Mouse (Mus musculus) right cerebral cortex, postnatal 14 days (tissue): Measurements from ENCODE around the gene Pigp.
"Not testable (repeated sequence)": the region's sequence is repeated elsewhere in the genome, so short reads cannot be mapped to it uniquely, and the experiment has no call there.

ENCODE experiments used
- DNase-seq: peaks from one replicate; pipeline ENCODE4 v3.0.0; 2022

Gene Pigp

DNA sequence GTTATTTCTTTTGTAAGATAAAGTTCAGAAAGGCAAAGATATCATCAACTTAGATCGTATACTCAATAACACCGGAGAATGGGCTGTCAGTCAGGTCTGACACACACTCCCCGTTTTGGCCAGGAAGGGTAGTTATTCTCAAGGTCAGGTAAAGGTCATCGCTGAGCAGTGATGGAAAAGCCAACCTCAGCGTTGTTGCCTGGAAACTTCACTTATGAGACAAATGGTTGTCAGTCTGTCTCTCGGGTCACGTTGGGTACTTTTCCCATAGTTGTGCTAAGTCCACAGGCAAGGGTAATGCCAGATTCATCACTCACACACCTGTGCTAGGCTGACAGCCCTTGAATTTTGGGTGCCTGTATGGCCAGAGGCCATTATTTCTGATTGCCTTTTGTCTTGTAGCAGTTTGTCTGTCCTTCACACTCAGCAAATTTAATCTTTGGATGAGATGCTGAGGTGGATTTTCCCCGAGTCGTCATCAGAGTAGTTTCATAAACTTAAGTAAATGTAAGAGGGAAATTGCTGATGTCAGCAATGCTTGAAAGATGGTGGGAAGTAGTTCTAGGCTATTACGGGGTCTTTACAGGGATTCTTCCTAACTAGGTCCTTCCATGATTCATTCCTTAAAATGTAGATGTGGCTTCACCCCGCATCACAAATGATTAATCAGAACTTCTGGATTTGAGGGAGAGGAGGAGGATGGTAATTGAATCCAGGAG, 14.7 kb downstream of the Pigp start:
- no peak for DNase-seq

DNA sequence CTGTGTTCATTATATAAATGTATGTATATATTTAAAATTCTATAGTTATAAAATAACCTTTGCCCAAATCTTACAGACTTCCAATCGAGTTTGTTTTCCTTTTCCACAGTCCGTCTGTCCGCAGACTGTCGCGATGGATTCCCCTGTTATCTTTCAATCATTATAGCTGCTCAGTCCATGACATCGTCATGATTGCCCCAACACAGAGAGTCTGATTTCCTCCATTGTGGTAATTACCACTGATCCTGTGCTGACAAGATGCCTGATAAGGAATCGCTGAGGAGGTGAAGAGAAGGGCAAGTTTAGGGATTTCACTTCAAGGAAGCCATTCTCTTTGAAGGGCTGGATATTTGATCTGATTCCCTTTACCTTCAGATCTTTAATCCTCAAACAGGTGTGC, 15.6 kb downstream of the Pigp start:
- no peak for DNase-seq

DNA sequence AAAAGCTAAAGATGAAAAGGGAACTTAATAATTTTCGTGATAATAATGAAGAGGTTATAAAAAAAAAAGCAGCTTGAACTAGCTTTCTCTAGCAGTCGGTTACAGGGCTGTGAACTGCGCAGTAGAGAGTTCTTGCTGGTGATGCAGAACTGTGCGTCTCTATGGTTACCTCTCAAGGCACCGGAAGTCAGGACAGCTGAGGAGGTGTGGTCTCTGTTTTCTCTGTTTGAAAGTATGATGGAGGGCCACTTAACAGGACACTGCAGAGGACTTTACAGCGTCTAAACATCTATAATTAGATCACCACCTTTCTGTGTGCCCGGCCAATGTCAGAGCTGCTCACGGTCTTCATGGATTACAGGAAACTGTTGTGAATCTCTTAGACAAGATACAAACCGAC, 17.2 kb downstream of the Pigp start:
- no peak for DNase-seq

DNA sequence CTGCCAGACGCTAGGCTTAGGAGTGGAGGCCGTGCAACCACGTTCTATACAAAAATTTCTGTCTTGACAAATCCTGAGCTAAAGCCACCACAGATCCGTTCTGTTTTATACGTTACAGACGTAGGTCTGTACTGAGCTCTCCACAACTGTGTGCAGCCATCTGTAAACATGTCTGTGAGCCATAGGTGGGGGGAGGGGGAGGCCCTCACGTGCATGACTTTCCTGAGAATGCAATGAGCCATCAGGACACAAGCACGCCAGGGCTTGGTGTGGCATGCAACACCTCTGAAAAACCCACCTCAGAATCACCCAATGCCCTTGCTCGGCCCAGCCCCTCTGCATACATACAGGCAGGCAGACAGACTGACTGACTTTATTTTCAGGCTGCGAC, 21.4 kb downstream of the Pigp start:
- DNase-seq: no peak

DNA sequence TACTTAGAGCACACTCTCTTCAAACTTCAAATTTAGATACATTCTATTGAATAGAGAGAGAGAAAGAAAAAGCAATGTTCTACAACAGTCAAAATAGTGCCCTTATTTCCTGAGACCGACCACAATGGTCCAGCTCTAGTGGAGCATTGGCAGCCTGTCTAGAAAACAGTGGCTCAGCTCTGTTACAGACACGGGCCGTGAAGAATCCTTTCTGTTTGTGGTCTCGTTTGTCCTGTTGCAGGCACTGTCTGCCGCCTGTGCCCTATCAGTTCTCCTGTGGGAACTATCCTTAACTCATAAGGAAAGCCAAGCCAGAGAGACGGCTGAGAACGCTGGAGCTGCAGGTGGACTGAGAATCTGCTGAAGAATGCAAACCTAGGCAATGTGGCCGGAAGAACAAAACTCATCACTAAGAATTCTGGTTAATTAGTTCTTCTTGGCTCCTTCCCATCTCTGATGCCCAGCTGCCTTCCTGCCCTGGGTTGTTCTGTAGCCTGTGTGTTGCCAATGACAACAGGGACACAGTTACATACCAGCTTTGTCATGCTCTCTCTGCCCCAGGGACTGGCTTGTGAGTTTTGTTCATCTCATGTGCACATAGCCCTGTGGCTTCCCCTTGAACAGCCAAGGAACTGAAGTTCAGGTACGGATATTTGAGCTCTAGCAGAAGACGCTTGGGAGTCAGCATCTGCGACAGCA, 21.9 kb downstream of the Pigp start:
- DNase-seq: no peak

DNA sequence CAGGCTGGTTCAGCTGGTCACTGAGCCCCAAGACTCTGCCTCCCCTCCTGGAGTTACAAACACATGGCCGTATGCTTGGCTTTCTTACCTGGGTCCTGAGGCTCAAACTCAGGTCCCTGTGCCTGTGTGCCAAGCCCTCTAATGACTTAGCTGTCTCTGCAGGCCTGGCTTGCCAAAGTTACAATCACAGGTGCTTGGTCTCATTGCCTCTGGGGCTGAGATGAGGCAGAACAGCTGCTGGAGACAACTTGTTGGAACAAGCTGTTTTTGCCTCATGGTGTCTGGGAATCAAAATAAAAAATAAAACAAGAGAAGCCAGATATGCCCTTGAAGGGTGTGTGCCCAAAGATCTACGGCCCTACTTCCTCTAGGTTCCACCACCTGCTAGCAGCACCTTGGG, 22.9 kb downstream of the Pigp start:
- DNase-seq: no peak

DNA sequence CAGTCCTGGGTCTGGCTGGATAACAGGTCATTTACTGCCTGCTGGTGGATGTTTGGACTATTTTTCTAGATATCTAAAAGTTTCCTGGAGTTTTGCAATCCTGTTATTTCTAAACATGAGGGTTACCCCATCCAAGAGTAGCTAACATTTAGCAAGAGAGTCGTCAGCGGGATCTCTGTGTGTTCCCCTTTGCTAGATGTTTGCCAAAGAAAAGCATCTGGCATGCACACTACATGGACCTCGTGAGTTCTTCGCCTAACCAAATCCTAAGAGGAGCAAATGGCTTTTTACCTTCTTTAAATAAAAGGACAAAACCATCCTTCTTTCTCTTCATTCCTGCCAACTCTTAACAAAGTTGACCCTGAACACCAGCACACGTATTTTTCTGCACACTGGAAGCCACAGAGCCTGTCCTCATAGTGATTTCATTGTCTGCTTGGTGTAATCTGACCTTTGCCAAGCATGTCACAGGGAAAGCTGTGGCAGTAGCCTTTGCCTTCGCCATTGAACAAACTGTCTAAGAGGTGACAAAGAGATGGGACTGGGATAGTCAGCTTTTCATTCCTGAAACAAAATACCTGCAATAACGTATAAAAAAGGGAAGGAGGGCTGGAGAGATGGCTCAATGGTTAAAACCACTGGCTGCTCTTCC, 24.4 kb downstream of the Pigp start:
- no peak for DNase-seq

DNA sequence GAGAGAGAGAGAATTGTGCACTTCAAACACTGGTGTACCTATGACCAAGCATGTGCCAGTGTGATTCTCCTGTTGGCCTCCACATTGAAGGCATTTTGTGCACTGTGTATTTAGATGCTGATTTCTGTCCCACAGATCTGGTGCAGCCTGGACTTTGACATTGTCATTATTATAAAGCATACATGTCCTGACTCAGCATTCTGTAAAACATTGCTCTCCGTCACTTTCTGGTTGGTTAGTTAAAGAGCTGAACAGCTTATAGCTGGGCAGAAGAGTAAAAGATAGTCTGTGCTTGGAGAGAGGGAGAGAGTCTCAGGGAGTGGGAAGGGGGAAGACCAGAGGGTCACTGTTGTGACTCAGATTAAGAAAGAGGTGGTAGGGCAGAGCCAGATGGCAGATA, 25.9 kb downstream of the Pigp start:
- no peak for DNase-seq

DNA sequence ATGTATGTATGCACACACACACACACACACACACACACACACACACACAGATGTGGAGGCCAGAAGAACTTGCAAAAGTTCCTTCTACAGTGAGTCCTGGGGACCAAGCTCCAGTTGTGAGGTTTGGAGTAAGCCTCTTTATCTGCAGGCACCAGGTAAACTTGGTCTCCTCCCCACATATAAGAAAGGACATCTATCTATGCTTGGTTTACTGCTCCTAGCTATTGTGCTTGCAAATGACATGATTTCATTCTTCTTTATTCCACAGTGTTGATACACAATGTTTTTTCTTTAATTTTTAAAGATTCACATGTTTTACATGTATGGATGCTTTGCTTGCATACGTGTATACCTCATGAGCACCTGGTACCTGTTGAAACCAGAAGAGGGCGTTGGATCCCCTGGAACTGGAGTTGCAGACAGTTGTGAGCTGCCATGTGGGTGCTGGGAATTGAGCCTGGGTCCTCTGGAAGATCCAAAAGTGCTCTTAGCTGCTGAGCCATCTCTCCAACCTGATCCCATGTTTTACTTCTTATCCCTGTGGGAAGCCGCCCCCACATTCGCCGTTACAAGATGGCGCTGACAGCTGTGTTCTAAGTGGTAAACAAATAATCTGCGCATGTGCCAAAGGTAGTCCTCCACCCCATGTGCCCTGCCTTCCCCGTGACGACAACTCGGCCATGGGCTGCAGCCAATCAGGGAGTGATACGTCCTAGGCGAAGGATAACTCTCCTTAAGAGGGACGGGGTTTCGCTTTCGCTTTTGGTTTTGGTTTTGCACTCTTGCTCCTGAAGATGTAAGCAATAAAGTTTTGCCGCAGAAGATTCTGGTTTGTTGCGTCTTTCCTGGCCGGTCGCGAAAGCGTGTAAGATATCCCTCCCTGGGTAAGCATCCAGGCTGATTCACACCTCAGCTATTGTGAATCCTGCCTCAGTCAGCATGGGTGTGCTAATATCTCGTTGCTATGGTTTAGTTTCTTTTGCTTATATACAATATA, 32.2 kb downstream of the Pigp start:
- not testable (repeated sequence) for DNase-seq

DNA sequence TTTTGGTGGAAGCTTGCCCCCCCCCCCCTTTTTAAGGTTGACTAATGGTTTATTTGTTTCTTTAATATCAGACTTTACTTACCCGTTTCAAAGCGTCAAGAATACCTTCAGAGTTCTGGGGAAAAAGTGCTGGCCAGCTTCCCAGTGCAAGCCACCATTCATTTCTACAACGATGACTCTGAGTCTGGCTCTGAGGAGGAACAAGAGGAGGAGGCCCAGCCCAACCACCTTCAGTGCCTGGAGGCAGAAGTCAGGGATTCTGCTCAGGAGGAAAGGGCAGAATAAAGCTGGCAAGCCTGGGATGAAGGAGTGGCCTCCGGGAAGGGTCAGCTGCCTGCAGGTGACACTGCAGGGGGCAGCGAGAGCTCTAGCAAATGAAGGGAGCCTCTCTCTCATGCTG, 36.0 kb downstream of the Pigp start:
- DNase-seq: no peak

DNA sequence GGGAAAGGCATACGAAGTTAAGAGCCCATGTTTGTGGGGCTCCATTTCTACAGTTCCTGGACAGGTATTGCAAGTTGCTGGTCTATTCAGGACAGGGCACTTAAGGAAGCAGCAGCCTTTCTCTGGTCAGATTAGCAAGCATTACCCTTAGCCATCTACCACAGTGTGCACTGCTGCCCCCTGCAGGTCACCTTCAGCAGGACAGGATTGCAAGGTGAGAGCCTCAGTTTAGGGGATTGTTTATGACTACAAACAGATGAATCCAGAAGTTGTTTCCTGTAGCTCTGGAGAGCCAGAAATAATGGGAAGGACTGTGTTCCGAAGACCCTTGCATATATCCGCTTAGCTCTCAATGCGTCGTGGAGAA, 39.8 kb downstream of the Pigp start:
- DNase-seq: peak; percentile 40

DNA sequence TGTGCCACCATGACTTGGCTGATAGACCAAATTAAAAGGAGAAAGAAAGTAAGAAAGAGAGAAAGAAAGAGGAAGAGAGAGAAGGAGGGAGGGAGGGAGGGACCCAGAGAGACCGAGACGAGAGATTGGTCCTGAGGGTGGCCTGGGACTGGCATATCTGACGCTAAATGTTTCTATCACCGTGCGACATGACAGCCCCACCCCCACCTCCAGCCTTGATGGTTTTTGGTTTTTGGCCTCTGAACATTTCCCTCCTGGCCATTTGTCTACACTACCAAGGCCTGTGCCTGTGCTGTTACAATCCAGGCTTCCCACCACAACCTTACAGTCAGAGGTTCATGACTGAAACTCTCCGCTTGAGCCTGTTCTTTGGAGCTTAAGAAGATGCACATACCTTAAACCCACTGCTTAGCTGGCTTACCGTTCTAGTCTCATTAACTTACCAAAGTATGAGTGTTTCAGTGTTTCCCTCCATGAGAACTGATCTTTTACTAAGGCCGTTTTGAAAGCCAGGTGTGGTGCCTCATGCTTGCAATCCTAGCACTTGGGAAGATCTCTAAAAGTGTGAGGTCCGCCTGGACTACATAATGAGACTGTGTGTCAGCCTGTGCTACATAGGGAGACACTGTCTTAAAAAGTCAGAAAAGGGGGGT, 40.3 kb downstream of the Pigp start:
- DNase-seq: no peak

DNA sequence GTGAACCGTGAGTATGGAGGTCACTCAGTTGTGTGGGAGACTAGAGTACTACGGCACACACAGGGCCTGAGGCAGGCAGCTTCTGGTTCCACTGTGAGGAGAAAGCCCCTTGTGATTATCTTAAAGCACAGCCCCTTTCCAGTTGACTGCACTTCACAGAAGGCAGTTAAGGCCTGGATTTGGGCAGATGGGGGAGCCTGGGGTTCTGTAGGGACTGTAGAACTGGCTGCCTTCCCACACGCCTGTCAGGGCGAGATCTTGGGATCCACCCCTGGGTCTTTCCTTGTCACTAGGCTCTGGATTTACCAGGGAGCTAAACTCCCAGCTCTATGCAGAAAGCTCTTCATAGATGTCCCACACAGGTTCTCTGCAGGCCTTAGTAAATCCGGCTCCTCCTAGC, 41.2 kb downstream of the Pigp start:
- no peak for DNase-seq

DNA sequence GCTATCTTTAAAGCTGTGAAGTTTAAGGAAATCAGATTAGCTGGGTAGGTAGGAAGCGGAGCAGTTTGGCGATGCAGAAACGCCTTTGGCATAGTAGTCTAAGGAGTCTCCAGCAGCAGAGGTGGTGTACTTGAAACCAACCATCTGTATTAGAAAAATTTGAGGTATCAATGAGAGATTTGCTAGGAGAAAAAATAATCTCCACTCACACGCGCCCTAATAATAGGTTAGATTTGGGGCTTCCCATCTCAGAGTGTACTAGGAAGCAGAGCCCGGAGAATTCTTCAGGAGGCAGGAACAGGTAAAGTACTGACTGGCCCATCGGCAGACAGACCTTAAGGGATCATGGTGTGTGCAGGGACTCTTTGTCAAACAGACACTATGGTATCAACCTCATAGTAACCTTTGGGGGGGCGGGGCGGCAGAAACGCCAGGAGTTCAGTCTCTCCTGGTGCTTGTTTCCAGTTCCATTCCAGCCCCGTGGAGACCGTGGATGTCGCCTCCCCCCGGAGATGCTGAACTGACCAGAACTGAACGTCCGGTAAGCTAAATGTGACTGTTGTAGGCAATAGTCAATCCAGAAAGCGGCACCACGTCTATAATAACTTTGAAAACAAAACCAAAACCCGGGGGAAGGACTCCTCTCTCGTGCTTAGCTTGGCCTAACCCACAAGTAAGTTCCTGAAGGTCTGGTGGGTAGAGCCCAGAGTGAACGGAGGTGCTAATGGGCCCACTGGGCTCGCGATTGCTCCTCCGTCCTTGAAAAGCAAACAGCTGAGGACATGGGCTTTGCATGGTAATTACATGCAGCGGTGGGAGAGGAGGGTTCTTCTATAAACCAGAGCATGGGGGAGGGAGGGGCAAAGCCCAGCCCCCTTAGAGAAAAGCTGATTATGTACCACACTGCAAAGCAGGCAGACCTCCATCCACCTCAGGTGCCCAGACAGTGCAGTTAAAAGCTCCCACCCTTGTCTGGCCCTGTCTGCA, 42.5 kb downstream of the Pigp start:
- no peak for DNase-seq

DNA sequence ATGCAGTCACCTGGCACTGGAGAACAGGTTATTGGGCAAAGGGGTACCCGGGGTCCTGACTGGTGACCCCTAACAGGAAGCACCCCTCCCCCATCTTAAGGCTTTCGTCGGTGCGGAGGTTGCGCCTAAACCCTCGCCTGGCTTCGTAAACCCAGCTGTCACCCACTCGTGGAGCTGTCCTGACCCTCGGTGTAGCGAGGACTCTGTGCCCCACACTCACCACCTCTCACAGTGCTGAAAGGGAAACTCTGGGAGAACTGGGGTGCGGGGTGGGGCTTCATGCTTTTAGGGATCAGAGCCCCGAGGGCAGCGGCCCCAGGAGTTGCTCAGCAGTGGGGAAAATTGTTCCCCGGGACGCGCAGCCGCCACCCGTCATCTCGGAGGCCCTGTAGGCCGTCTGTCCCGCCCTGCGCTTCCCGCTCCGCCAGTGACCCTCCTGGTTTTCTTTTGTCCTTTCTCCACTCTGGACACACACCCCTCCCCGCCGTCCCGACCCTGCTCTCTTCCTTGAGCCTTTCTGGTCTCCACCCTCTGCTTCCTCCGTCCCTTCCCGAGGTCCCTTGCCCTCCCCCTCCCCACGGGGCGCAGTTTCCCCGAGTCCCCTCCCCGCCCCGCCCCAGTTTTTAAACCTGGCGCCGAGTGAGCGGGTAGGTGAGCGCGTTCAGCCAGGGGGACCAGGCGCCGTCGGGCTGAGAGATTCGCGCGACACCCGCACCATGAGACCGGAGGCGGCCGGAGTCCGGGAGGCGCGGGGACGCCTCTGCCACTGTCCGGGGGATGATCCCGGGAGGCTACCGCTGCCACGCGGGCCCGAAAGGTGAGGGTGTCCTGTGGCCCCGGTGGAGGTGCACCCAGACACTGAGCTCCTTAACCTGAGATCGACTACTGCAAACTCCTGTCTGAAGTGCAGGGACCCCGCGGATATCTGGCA, 43.6 kb downstream of the Pigp start, which contains the start of gene Ripply3:
Gene Ripply3 (plus strand): TSS at position 640 of the 931 bp plus-strand sequence.
- no peak for DNase-seq

DNA sequence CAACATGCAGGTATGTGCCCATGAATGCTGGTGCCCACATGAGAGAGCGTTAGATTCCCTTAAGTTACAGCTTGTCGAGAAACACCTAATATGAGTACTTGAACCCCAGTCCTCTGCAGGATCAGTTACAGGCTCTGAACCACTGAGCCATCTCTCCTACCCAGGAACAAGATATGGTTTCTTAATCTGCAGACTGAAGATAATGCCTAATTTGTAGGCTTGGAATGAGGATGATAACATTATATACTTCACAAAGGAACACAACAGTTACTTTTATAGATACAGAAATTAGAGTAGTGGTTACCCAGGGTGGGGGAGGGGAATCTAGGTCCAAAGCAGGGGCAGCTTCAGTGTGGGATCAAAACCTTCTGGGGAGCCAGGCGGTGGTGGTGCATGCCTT, 45.6 kb downstream of the Pigp start:
- no peak for DNase-seq

DNA sequence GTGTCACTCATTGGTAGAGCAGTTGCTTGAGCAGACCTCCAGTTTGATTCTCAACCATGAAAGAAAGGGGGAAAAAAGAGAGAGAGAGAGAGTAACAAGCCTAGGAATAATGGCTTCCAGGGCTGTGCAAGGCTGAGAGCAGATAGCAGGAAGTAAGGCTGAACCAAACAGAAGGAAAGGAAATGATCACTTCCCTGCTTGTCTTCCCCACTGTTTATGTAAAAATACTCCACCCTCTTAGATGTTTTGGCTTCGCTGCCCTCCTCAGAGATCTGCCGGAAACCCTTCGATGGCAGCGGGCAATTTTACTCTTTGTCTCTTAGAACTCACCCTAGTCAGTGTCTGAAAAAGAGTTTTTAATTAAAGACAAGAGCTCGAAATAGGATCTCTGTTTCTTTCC, 48.0 kb downstream of the Pigp start:
- DNase-seq: no peak

DNA sequence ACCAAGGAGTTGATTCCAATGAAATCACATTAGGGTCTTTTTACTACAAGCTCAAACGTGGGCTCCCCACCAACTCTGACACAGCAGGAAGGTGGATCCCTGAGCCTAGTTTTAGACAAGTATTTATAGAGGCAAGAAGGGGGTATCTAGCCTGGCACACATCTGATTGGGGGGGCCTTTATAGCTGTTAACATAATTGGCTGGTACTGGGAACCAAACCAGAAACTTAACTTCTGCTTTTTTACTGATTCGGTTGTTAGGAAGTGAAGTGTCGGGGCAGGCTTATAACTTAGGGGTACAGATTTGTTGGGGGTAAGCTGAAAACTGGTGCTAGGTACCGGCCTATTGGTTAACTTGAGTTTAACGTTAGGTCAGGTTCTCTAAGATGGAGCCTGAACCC, 51.4 kb downstream of the Pigp start:
- no peak for DNase-seq

DNA sequence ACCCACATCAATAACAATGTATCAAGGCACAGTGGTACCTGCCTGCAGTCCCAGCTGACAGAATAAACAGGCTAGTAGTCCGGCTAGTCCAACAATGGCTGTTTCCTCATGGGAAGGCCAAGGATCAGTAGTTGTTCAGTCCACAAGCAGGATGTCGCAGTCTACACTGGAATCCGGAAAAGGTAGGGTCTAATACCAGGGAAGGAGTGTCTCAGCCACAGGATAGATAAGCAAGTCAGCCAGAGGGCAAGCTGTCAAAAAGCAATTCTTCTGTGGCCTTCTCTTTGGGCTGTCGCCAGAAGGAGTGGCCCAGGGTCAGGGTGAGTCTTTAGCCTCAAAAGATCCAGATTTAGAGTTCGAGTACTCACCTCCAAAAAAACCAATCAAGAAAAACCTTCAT, 53.9 kb downstream of the Pigp start:
- no peak for DNase-seq

DNA sequence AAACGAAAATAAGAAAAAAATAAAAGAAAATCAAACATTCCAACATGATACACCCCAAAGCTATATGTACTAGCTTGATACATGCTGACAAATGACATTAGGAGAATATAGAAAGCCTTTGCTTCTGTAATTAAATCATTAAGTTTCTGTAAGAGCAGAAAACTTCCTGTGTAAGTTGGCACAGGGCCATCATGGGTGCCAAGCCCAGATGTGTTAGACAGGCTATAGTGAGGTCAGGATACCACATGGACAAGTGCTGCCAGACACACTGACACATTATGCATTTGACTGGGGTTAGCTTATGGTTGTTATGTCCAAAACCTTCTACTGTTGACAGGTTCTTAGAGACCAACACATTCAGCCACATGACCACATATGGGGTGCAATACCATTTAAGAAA, 56.4 kb downstream of the Pigp start:
- no peak for DNase-seq
